Mouse (Mus musculus) lung, adult 2 months (tissue): Measurements from ENCODE around the gene Tacc2.

Experiments used
- CTCF ChIP-seq: fragments of 200-500 bp; IDR thresholded peaks from 2 replicates; pipeline ENCODE4 v1.5.1; 2011; ENCODE audit warnings: mild to moderate bottlenecking, low read length, control low read depth; ENCODE audit not compliant: insufficient read depth
- POLR2A ChIP-seq: fragments of 200-500 bp; IDR thresholded peaks from 2 replicates; pipeline ENCODE4 v1.6.1; 2011; ENCODE audit warnings: low read depth, mild to moderate bottlenecking, control low read depth, low read length, borderline replicate concordance; ENCODE audit errors: extremely low read depth

DNA sequence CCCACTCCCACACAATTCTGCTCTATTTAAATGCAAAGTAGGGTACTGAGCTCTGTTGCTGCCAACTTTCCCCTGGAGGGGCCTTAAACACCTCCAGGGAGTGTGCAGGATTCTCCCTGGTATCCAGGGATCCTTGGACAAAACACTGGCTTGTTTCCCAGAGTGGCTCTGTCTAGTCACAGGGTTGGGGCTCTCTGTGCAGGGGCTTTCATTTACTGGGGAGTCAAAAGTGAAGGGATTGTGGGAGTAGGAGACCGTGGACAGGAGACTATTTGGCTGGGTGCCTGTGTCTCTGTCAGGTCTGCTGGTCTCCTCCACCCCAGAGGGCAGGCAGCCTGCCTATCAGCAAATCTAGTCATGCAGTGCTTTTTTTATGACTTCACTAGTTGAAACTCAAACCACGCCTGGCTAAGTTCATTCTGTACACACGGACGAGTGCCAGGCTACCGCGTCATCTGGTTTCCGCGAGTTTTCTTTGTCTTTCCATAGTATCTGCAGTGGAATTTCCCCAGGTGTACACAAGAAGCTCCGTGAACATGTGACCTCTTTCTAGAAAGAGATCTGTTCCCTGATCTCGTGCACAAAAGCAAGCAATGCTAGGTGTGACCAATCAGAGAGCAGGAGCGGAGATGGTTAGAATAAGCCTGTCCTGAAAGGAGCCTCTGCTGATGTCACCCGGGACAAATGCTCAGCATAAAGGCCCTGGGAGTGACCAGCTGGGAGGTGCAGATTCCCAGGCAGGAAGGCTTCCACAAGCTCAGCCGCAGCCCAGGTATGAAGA is 2.8 kb upstream of the Tacc2 start:
- TF ChIP-seq POLR2A (peak; percentile 48; the same call in 1 of the 2 replicates), CTCF (no peak)
